Mouse (Mus musculus): Measurements from ENCODE around the gene Myo19.

DNA sequence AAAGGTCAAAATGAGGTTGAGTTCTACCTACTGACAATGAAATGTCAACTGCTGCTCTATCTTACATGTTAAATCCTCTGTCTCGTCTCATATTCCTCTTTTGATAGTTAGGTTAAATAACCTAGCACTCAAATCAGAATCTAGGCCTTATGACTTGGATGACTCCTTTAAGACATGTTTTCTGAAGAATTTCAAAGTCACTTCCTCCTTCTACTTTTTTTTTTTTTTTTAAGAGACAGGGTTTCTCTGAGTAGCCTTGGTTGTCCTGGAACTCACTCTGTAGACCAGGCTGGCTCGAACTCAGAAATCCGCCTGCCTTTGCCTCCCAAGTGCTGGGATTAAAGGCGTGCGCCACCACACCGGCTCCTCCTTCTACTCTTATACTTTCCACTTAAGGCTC is 24.7 kb upstream of the Myo19 start:
- TF ChIP-seq CTCF (IDR thresholded peaks at IDR 0.05; ENCODE audit: extremely low read depth, insufficient read depth, low read length) (no peak), POLR2A (IDR thresholded peaks at IDR 0.05; ENCODE audit: extremely low read depth, insufficient read depth, low read length) (no peak)
